Mouse (Mus musculus) sigmoid colon, adult 10 weeks (tissue): ENCODE measurements around the gene Rbms3. TPM values are rescaled to one million over a fixed set of nuclear protein-coding genes. Genes with fewer than 3 reads are reported as not detected.

ENCODE experiments used
- polyA plus RNA-seq: library from polyadenylated mRNA; stranded (reverse); fragments of 350-450 nt; fragmentation: Illumina TruSeq; extraction: RNeasy Lipid Tissue Mini Kit (QIAGEN cat#74804); gene quantifications from one replicate; pipeline ENCODE4 v1.2.3, GENCODE M21; 2014; ENCODE audit warnings: low read depth, low replicate concordance

Rbms3 gene
- 16.9 TPM for polyA plus RNA-seq

GRCm38 (mm10) chr9:117629771-117630170 lies at the start of gene Rbms3:
Gene Rbms3, minus strand, starts transcription at chr9:117629913.

